Mouse (Mus musculus) heart, embryonic 13.5 days (tissue): ENCODE results near the gene Sar1a. TPM values are rescaled to one million over a fixed set of nuclear protein-coding genes. Genes with fewer than 3 reads are reported as not detected.

Experiments used
- ATAC-seq: fragments of 200-750 bp; cut with Nextera tagmentation; 2 replicates; pipeline ENCODE4 v1.8.0; 2017; ENCODE audit warnings: moderate TSS enrichment; ENCODE audit not compliant: insufficient number of reproducible peaks, low FRiP score, low TSS enrichment; ENCODE audit errors: extremely low read depth
- H3K27ac ChIP-seq: fragments of 300-500 bp; sonication (generic); replicated peaks from 2 replicates; pipeline ENCODE4 v1.5.1; 2015; ENCODE audit warnings: moderate library complexity, mild to moderate bottlenecking, inconsistent platforms
- H3K27me3 ChIP-seq: fragments of 300-500 bp; sonication (generic); replicated peaks from 2 replicates; pipeline ENCODE4 v1.6.1; 2015; ENCODE audit warnings: mild to moderate bottlenecking, inconsistent platforms
- H3K36me3 ChIP-seq: fragments of 300-500 bp; sonication (generic); 2 replicates; pipeline ENCODE4 v1.6.1; 2015; ENCODE audit warnings: mild to moderate bottlenecking, inconsistent platforms
- H3K4me1 ChIP-seq: fragments of 300-500 bp; sonication (generic); 2 replicates; pipeline ENCODE4 v1.6.1; 2015; ENCODE audit warnings: inconsistent platforms
- H3K4me2 ChIP-seq: fragments of 300-500 bp; sonication (generic); 2 replicates; pipeline ENCODE4 v1.6.1; 2015; ENCODE audit warnings: inconsistent platforms, mild to moderate bottlenecking, moderate library complexity
- H3K4me3 ChIP-seq: fragments of 300-500 bp; sonication (generic); 2 replicates; pipeline ENCODE4 v1.5.1; 2015; ENCODE audit warnings: moderate library complexity, mild to moderate bottlenecking, inconsistent platforms
- H3K9ac ChIP-seq: fragments of 300-500 bp; sonication (generic); 2 replicates; pipeline ENCODE4 v1.6.1; 2015; ENCODE audit warnings: inconsistent platforms, mild to moderate bottlenecking, moderate library complexity
- H3K9me3 ChIP-seq: fragments of 300-500 bp; sonication (generic); 2 replicates; pipeline ENCODE4 v1.6.1; 2016; ENCODE audit warnings: inconsistent platforms
- WGBS: fragments of 180-500 bp; shearing (Covaris S2); methylation state at CpG from one replicate; pipeline ENCODE4 v1.1.7; 2015; ENCODE audit warnings: mixed read lengths; 5-methylcytosine and 5-hydroxymethylcytosine counted together
- polyA plus RNA-seq: library from polyadenylated mRNA; unstranded; fragments of >200 nt; fragmentation: Nextera tagmentation; extraction: Ambion mirVana; gene quantifications from 2 replicates; pipeline ENCODE4 v1.2.1, GENCODE M21; 2015

Gene Sar1a
- polyA plus RNA-seq, 1 experiment from 2014 or later: 156 TPM

GRCm38 (mm10) chr10:61737537-61737936, 57.4 kb downstream of the Sar1a start:
- no peak overlapping the region for H3K27ac ChIP-seq
- no peaks in the 10 kb centered on the region for H3K4me1 ChIP-seq
- H3K36me3 ChIP-seq: peaks cover 58% of the 10 kb centered on the region
- no peak overlapping the region for H3K4me2 ChIP-seq
- 81% methylated on average over 1 of the region's 1 CpGs for WGBS
- no peak overlapping the region for H3K9ac ChIP-seq
- H3K27me3 ChIP-seq: no peaks in the 10 kb centered on the region
- H3K4me3 ChIP-seq: no peak overlapping the region
- H3K9me3 ChIP-seq: no peaks in the 10 kb centered on the region
- ATAC-seq: no peak

- Histone ChIP-seq H3K4me1 (no peaks in the 10 kb centered on the region), H3K9me3 (no peaks in the 10 kb centered on the region), H3K36me3 (peaks cover 64% of the 10 kb centered on the region), H3K4me3 (no peak overlapping the region), H3K27ac (no peak overlapping the region), H3K27me3 (no peaks in the 10 kb centered on the region), H3K4me2 (no peak overlapping the region), H3K9ac (no peak overlapping the region)
- 80% methylated on average over 4 of the region's 4 CpGs for WGBS
- no peak for ATAC-seq
These were observed 58.0 kb downstream of the Sar1a start for GRCm38 (mm10) chr10:61738126-61738525.

- ATAC-seq: no peak
- WGBS: 75% methylated on average over 1 of the region's 1 CpGs
- peaks cover 95% of the 10 kb centered on the region for H3K36me3 ChIP-seq
- H3K27me3 ChIP-seq: no peaks in the 10 kb centered on the region
- H3K9me3 ChIP-seq: peaks cover 8% of the 10 kb centered on the region; the same call in 1 of the 2 replicates
- H3K9ac ChIP-seq: no peak overlapping the region
- no peak overlapping the region for H3K4me2 ChIP-seq
- no peak overlapping the region for H3K4me3 ChIP-seq
- no peak overlapping the region for H3K27ac ChIP-seq
- H3K4me1 ChIP-seq: no peaks in the 10 kb centered on the region
These were observed 61.2 kb downstream of the Sar1a start for GRCm38 (mm10) chr10:61741306-61741705.

GRCm38 (mm10) chr10:61741873-61742272, 61.8 kb downstream of the Sar1a start:
- peaks cover 8% of the 10 kb centered on the region; the same call in 1 of the 2 replicates for H3K9me3 ChIP-seq
- no peaks in the 10 kb centered on the region for H3K27me3 ChIP-seq
- no peak for ATAC-seq
- H3K27ac ChIP-seq: no peak overlapping the region
- 76% methylated on average over 4 of the region's 4 CpGs for WGBS
- no peaks in the 10 kb centered on the region for H3K4me1 ChIP-seq
- H3K4me2 ChIP-seq: no peak overlapping the region
- H3K36me3 ChIP-seq: peaks cover 97% of the 10 kb centered on the region
- H3K9ac ChIP-seq: no peak overlapping the region
- H3K4me3 ChIP-seq: no peak overlapping the region

GRCm38 (mm10) chr10:61742336-61742735, 62.2 kb downstream of the Sar1a start:
- no peak for ATAC-seq
- Histone ChIP-seq H3K4me1 (no peaks in the 10 kb centered on the region), H3K9ac (no peak overlapping the region), H3K27ac (no peak overlapping the region), H3K9me3 (peaks cover 8% of the 10 kb centered on the region; the same call in 1 of the 2 replicates), H3K4me3 (no peak overlapping the region), H3K4me2 (no peak overlapping the region), H3K36me3 (peaks cover 99% of the 10 kb centered on the region), H3K27me3 (no peaks in the 10 kb centered on the region)
- 86% methylated on average over 8 of the region's 8 CpGs for WGBS

Other genes starting within 250 kb of the Sar1a start
- 50.8 and 57.1 TPM in 2 replicates for gene Eif4ebp2, start 227.6 kb upstream of the Sar1a start, polyA plus RNA-seq
- gene Lrrc20, start 204.5 kb upstream of the Sar1a start, polyA plus RNA-seq: 12.1 and 13.2 TPM in 2 replicates
- 0.05 and 0.08 TPM in 2 replicates for gene Npffr1, start 84.8 kb upstream of the Sar1a start, polyA plus RNA-seq
- 113 and 124 TPM in 2 replicates for gene Ppa1, start 31.7 kb upstream of the Sar1a start, polyA plus RNA-seq
- gene Tysnd1, start 15.2 kb downstream of the Sar1a start, polyA plus RNA-seq: 19.1 and 19.2 TPM in 2 replicates
- 20.6 and 23.2 TPM in 2 replicates for gene Aifm2, start 35.0 kb downstream of the Sar1a start, polyA plus RNA-seq
- gene H2afy2, start 103.8 kb downstream of the Sar1a start, polyA plus RNA-seq: 57.3 and 65.3 TPM in 2 replicates